Mouse (Mus musculus): ENCODE results near the gene Gm12166. TPM values are rescaled to one million over a fixed set of nuclear protein-coding genes. Genes with fewer than 3 reads are reported as not detected.
A peak's percentile ranks its signal among the peaks of the same experiment; 100 is the strongest.
"Not testable (repeated sequence)": the region's sequence is repeated elsewhere in the genome, so short reads cannot be mapped to it uniquely, and the experiment has no call there.

The Gm12166 gene
- polyA plus RNA-seq, 1 experiment from 2014 or later, result 4.0 TPM

DNA sequence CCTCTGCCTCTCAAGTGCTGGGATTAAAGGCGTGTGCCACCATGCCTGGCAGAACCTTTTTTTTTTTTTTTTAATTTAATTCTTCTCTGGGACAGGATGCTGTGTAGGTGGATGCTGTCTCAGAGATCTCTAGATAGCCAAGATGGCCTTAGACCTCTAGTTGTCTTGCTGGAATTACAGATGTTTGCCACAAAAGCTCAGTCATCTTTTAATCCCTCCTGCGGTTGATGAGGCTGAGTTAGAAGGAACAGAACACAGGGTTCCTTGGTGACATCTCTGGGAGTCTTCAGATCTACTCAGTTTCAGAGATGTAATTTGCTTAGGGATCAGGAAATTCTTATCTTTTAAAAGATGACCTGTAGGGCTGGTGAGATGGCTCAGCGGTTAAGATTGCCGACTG is 6.8 kb upstream of the Gm12166 start:
- no peaks in the 10 kb centered on the region for H3K9me3 ChIP-seq
- peaks cover 41% of the 10 kb centered on the region for H3K4me1 ChIP-seq (replicated peaks)
- peaks cover 6% of the 10 kb centered on the region; the same call in 1 of the 2 replicates for H3K36me3 ChIP-seq
- DNase-seq (ENCODE audit: low spot score), result no peak
- peaks cover 18% of the 10 kb centered on the region; the same call in 1 of the 2 replicates for H3K27me3 ChIP-seq (ENCODE audit: insufficient read depth, poor library complexity, severe bottlenecking)
- no peak overlapping the region for H3K4me3 ChIP-seq
- 94% methylated on average over 4 of the region's 4 CpGs for WGBS
- no peak overlapping the region for H3K27ac ChIP-seq

DNA sequence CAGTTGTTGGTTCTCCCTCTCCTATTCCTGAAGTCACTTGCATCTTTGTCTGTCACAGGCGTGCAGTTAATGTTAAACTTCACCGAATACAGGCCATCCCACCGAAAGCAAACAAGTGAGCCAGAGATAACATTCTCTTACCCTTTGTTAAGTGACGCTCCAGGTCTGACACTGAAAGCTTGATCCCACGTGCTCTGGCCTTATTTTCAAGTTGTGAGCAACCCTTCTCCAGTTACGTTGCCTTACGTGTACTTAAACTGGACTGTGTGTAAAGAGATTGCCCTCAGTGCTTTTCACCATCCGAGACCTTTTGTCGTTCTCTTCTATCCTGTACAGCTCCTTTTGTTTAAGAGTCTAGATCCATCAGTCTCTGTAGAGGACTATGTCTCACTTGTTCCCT is 5.9 kb upstream of the Gm12166 start:
- no peak for DNase-seq (ENCODE audit: low spot score)
- peak overlapping the region; percentile 72; the same call in 1 of the 2 replicates for H3K4me3 ChIP-seq
- H3K27me3 ChIP-seq (ENCODE audit: insufficient read depth, poor library complexity, severe bottlenecking), result peaks cover 18% of the 10 kb centered on the region; the same call in 1 of the 2 replicates
- peaks cover 35% of the 10 kb centered on the region for H3K4me1 ChIP-seq (replicated peaks)
- no peaks in the 10 kb centered on the region for H3K9me3 ChIP-seq
- H3K36me3 ChIP-seq, result peaks cover 6% of the 10 kb centered on the region; the same call in 1 of the 2 replicates
- H3K27ac ChIP-seq, result no peak overlapping the region
- 49% methylated on average over 9 of the region's 9 CpGs for whole genome bisulfite sequencing

DNA sequence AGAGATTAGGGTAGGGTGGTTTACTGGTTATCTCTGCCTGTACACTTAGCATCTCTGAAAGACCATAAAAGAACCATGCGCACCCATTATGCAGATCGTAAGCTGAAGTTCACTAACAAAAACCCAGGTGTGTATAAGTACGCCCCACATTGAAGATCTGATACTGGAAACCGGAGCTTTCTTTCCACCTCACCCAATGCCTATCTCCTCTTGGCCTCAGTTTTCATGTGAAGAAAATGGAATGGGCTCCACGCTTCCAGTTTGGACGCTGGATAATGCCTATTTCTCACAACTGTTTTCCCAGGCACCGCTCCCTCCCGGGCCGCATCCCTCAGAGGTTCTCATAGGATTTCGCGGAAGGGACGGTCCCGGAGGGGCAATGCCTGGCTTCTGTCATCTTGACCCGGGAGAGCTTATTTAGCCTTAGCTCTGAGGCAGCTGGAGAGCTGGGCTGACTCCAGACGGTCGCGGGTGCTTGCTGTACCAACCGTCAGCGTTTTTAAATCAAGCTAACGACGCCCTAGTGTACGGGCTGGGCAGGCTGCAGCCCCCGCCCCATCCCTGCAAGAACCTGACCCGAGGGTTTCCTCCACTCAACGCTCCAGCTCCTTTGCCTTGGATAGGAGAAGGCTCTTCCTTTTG is 4.8 kb upstream of the Gm12166 start:
- H3K4me3 ChIP-seq, result peak overlapping the region; percentile 72
- peak overlapping the region; percentile 93 for H3K27ac ChIP-seq
- H3K4me1 ChIP-seq (replicated peaks), result peaks cover 37% of the 10 kb centered on the region
- H3K36me3 ChIP-seq, result peaks cover 6% of the 10 kb centered on the region; the same call in 1 of the 2 replicates
- DNase-seq (ENCODE audit: low spot score), result peak; percentile 42
- 3% methylated on average over 25 of the region's 25 CpGs for WGBS
- H3K27me3 ChIP-seq (ENCODE audit: insufficient read depth, poor library complexity, severe bottlenecking), result peaks cover 18% of the 10 kb centered on the region; the same call in 1 of the 2 replicates
- H3K9me3 ChIP-seq, result no peaks in the 10 kb centered on the region

DNA sequence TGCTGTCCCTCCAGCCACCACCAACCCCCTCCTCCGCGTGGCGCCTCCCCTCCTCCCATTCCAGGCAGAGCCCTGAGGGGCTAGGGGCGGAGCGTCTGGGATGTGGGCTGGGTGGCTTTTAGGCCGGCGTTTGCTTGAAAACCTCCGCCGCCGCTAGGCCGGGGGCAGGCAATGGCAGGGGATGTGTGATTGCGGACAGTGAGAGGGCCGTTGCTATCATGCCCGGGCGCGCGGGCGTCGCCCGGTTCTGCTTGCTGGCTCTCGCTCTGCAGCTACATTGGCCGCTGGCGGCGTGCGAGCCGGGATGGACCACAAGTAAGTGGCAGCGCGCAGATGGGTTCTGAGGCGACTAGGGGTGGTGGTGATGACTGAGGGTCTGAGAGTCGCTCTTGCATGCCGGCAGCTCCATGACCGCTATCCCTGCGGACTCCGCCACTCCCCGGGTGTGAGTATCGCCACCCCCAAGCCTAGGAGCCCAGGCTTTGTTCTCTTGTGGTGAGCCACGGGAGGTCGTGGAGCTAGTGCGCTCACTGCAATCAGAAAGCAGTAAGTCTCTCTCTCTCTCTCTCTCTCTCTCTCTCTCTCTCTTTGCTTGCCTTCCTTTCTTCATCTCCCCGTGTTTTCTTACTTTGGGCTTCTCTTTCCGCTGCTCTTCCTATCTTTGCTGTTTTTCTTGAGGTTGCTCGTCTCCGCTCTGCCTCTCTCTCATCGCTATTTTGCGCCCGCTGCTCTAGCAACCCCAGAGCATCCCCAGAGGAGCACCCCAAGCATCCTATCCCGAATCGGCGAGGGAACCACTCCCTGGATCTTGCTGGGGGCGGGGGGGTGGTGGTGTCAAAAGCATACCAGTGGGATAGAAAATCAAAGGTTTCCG is 4.0 kb upstream of the Gm12166 start, which contains the start of gene Adam19:
Adam19 (plus strand) TSS at position 97 of the 874 bp plus-strand sequence.
- peaks cover 37% of the 10 kb centered on the region for H3K4me1 ChIP-seq (replicated peaks)
- peak; percentile 87 for DNase-seq (ENCODE audit: low spot score)
- peak within 1 kb of the TSS; percentile 93 for H3K27ac ChIP-seq
- peak within 1 kb of the TSS; percentile 72 for H3K4me3 ChIP-seq
- H3K27me3 ChIP-seq (ENCODE audit: insufficient read depth, poor library complexity, severe bottlenecking), result peaks cover 18% of the 10 kb centered on the region; the same call in 1 of the 2 replicates
- WGBS, result under 1% methylated on average over 51 of the region's 51 CpGs
- H3K36me3 ChIP-seq, result peaks cover 5% of the 10 kb centered on the region; the same call in 1 of the 2 replicates
- no peaks in the 10 kb centered on the region for H3K9me3 ChIP-seq

DNA sequence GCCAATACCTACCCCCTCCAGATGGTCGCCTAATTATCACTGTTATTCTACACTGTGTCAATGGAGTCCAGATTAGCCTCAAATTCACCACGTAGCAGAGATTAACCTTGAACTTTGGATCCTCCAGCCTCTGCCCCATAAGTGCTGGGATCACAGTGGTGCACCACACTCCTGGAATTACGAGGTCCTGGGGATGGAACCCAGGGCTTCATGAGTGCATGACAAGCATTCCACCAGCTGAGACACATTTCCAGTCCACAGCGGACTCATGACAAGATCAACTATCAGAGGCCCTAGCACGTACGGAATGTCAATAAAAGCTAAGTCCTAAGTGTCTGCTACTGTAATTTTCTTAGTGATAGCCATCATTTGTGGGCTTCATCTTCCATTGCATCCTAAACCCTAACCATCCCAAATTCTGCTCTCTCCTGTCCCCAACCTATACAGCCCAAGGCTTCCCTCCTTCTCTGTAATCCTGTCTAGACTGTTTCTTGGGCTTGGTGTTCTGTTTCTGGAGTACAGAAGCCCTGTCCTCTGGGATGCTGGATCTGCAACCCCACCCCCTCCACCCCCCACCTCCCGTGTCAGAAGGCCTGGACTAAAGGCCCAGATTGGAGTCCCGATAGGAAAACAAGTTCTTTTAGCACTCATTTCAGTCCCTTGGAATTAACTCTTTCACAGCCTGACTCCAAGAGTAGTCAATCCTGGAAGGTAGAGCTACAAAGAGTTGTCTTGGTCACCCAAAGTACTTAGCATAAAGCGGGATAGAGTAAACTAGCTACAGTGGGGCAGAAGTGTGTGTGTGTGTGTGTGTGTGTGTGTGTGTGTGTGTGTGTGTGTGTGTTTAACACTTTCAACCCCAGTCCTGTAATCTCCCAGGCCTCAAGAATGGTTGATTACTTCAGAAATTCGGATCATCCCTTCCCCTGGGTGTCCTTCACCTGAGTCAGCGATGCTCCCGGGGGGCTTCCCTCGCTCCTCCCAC is 3.1 kb upstream of the Gm12166 start:
- peak overlapping the region; percentile 93 for H3K27ac ChIP-seq
- peaks cover 18% of the 10 kb centered on the region; the same call in 1 of the 2 replicates for H3K27me3 ChIP-seq (ENCODE audit: insufficient read depth, poor library complexity, severe bottlenecking)
- no peaks in the 10 kb centered on the region for H3K9me3 ChIP-seq
- DNase-seq (ENCODE audit: low spot score), result no peak
- 25% methylated on average over 13 of the region's 13 CpGs for WGBS
- peak overlapping the region; percentile 72 for H3K4me3 ChIP-seq
- no peaks in the 10 kb centered on the region for H3K36me3 ChIP-seq
- peaks cover 37% of the 10 kb centered on the region for H3K4me1 ChIP-seq (replicated peaks)

DNA sequence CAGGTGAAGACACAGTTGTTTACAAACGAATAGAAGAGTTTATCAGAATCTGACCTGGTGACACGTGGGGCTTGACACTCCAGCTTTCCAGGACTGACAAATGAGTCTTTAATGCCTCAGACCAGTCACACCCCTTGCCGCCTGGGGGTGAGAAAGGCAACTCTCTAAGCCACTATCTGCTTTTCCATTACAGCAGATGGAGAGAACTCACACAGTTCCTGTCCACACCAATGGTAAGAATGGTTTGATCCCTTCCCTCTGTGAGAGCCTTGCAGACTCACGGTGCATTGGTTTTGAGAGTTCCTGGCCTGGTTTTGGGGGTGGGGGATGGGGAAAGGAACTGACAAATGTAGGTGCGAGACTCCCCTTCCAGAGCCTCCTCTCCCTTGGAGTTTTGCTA is 2.2 kb upstream of the Gm12166 start:
- Histone ChIP-seq H3K4me3 (no peak overlapping the region), H3K27ac (no peak overlapping the region), H3K36me3 (no peaks in the 10 kb centered on the region), H3K4me1 (replicated peaks) (peaks cover 37% of the 10 kb centered on the region), H3K9me3 (no peaks in the 10 kb centered on the region), H3K27me3 (ENCODE audit: insufficient read depth, poor library complexity, severe bottlenecking) (peaks cover 18% of the 10 kb centered on the region; the same call in 1 of the 2 replicates)
- no peak for DNase-seq (ENCODE audit: low spot score)
- WGBS, result 50% methylated on average over 5 of the region's 5 CpGs

DNA sequence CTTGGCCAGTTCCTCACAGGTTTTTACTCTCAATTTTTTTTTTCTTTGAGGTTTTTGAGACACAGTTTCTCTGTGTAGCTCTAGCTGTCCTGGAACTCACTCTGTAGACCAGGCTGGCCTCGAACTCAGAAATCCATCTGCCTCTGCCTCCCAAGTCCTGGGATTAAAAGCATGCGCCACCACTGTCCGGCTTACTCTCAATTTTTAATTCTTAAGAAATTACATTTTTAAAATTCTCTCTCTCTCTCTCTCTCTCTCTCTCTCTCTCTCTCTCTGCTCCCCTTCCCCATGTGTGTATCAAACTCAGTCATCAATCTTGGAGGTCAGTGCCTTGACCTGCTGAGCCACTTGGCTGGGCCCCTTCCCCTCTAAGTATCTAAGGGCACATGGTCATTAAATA is 1.3 kb upstream of the Gm12166 start:
- not testable (repeated sequence) for H3K4me3 ChIP-seq
- whole genome bisulfite sequencing, result 94% methylated on average over 3 of the region's 3 CpGs

DNA sequence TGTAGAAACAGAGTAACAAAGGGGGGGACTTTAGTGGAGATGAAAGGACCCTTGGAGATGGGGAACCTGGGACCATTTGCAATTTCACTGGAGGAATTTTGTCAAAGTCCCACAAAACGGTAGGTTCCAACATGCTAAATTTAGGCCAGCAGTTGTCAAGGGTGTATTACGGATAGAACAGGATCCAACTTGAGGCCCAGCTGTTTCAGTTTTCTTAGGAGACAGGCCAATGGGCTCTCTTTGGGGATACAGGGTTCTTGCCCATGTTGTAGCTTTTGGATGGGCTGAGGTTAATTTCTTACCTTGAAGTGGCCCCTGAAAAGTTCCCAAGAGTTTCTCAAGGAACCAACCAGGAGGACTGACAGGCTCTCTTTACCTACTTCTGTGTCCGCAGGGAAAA is 4.9 kb downstream of the Gm12166 start:
- no peaks in the 10 kb centered on the region for H3K27me3 ChIP-seq (ENCODE audit: insufficient read depth, poor library complexity, severe bottlenecking)
- no peaks in the 10 kb centered on the region for H3K36me3 ChIP-seq
- H3K4me1 ChIP-seq (replicated peaks), result peaks cover 1% of the 10 kb centered on the region; the same call in 1 of the 2 replicates
- no peak for DNase-seq (ENCODE audit: low spot score)
- H3K9me3 ChIP-seq, result no peaks in the 10 kb centered on the region
- 95% methylated on average over 3 of the region's 3 CpGs for WGBS
- no peak overlapping the region for H3K27ac ChIP-seq
- no peak overlapping the region for H3K4me3 ChIP-seq

More for the DNA sequence above, 1.3 kb upstream of the Gm12166 start:
- not testable (repeated sequence) for H3K27ac ChIP-seq; H3K36me3 ChIP-seq; DNase-seq (ENCODE audit: low spot score); H3K9me3 ChIP-seq
- Histone ChIP-seq H3K27me3 (ENCODE audit: insufficient read depth, poor library complexity, severe bottlenecking) (peaks cover 18% of the 10 kb centered on the region; the same call in 1 of the 2 replicates), H3K4me1 (replicated peaks) (peaks cover 37% of the 10 kb centered on the region)

DNA sequence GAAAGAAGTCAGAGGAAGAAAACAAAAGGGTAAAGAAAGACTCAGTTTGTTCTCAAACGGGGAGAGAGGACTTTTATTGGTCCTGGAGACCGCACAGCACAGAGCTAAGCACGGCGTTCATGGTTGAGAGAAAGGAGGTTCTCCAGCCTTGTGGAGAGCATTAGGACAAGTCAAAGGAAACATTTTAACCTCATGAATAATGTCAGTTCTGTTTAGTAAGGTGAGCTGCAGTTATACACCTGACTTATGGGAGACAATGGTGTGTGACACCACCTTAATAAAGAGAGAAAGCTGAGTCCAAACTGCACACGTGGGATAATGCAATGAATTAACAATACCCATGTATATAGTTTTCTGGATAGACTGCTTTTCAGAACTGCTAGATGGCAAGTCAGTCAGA is 7.3 kb downstream of the Gm12166 start:
- Histone ChIP-seq H3K4me3 (no peak overlapping the region), H3K36me3 (no peaks in the 10 kb centered on the region), H3K9me3 (no peaks in the 10 kb centered on the region), H3K4me1 (replicated peaks) (no peaks in the 10 kb centered on the region), H3K27ac (no peak overlapping the region), H3K27me3 (ENCODE audit: insufficient read depth, poor library complexity, severe bottlenecking) (no peaks in the 10 kb centered on the region)
- WGBS, result 87% methylated on average over 5 of the region's 5 CpGs
- DNase-seq (ENCODE audit: low spot score), result no peak

DNA sequence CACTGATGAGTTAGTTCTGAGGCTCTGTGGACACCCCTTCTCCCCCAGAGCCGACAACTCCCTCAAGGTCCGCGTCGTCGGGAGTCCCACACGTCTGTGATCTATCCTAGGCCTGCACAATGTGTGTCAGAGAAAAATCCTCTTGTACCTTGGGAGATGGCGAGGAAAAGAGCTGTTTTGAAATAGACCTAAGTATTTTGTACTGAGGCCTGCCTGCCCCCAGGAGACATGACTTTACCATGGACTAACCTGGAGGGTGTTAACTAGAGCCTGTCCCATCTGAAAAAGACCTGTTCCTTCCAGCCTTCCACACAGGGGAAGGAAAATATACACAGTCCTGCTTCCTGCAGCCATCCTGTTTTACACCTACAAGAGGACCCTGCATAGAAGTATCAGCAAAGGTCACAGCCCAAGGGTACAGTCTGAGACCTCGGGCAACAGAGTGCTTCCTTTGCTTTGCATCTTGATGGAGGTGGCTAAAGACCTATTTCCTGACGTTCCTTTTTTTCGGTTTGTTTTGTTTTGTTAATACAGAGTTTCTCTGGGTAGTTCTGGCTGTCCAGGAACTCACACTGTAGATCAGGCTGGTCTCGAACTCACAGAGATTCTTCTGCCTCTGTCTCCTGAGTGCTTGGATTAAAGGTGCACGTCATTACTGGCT is 10.4 kb downstream of the Gm12166 start:
- Histone ChIP-seq H3K36me3 (no peaks in the 10 kb centered on the region), H3K27ac (no peak overlapping the region), H3K27me3 (ENCODE audit: insufficient read depth, poor library complexity, severe bottlenecking) (no peaks in the 10 kb centered on the region), H3K4me3 (no peak overlapping the region), H3K9me3 (no peaks in the 10 kb centered on the region), H3K4me1 (replicated peaks) (peaks cover 5% of the 10 kb centered on the region; the same call in 1 of the 2 replicates)
- no peak for DNase-seq (ENCODE audit: low spot score)
- WGBS, result 82% methylated on average over 12 of the region's 12 CpGs

DNA sequence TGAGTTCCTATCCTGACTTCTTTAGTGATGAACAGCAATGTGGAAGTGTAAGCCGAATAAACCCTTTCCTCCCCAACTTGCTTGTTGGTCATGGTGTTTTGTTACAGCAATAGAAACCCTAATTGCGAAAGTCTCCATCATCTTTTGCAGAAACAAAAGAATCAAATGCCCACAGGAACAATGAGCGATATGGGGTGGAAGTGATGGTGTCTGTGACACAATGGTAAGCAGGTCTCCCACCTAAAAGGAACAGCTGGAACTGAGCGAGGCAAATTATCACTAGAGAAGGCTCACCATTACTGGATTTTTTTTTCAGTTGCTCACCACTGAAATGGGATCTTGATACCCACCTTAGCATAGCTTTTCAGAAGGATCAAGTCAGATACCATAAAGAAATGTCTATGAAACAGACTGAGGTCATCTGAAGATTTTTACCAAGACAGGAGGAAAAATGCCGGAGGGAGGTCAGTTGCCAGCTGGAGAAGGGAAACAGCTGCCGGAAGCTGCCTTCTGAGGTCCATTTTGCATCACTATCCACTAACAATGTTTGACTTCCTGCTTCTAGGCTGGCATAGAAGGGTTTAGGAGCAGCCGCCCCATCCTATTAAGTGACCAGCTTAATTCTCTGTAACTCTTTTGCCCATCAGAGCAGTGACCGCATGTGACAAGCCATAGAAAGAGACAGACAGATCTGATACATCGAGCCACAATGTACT is 11.1 kb downstream of the Gm12166 start:
- Histone ChIP-seq H3K36me3 (no peaks in the 10 kb centered on the region), H3K27me3 (ENCODE audit: insufficient read depth, poor library complexity, severe bottlenecking) (no peaks in the 10 kb centered on the region), H3K4me1 (replicated peaks) (peaks cover 5% of the 10 kb centered on the region; the same call in 1 of the 2 replicates), H3K9me3 (no peaks in the 10 kb centered on the region), H3K4me3 (no peak overlapping the region), H3K27ac (no peak overlapping the region)
- 87% methylated on average over 9 of the region's 9 CpGs for WGBS
- no peak for DNase-seq (ENCODE audit: low spot score)

Data from hindbrain, embryonic 10.5 days (tissue).